ENCODE assay signal across 20 mouse cellular contexts in genomic region chr14:60027139-60027538, GRCm38 (mm10).
DNase-seq lines count a peak whose midpoint lies in the region; ATAC-seq and TF ChIP-seq lines count a peak whose summit lies in the region.
"Had no signal": no experiment of that assay in that cellular context is flagged by ENCODE, and none has a peak within 500 bp of the region (broad histone marks: within the 10 kb centered on the region; RNA-seq: fewer than 3 reads in every experiment).

No protein-coding gene starts in this region.

- no peak for TF ChIP-seq CTCF in forebrain, postnatal 0 days (IDR thresholded peaks at IDR 0.05; ENCODE audit: low read depth)
- no peak for TF ChIP-seq CTCF in layer of hippocampus, adult 2 months (conservative IDR thresholded peaks at IDR 0.05)

- H3K36me3 ChIP-seq in forebrain, postnatal 0 days (ENCODE audit: insufficient read depth) = peaks cover 8% of the 10 kb centered on the region
- no peaks in the 10 kb centered on the region for H3K36me3 ChIP-seq in forebrain, embryonic 10.5 days (replicated peaks)
- no peaks in the 10 kb centered on the region for H3K36me3 ChIP-seq in heart, embryonic 12.5 days
- no peaks in the 10 kb centered on the region for H3K36me3 ChIP-seq in heart, embryonic 15.5 days
- no peaks in the 10 kb centered on the region for H3K36me3 ChIP-seq in heart, embryonic 10.5 days

- no peak overlapping the region for H3K27ac ChIP-seq in forebrain, postnatal 0 days (ENCODE audit: low read depth, low read length)
- H3K27ac ChIP-seq in forebrain, embryonic 10.5 days = no peak overlapping the region
- peak overlapping the region; percentile 47; the same call in 1 of the 2 replicates for H3K27ac ChIP-seq in heart, embryonic 12.5 days (ENCODE audit: poor library complexity, severe bottlenecking)
- peak overlapping the region; percentile 67 for H3K27ac ChIP-seq in heart, embryonic 15.5 days
- H3K27ac ChIP-seq in heart, embryonic 10.5 days = no peak overlapping the region
- peak overlapping the region; percentile 32; the same call in 1 of the 2 replicates for H3K27ac ChIP-seq in layer of hippocampus, adult 2 months
- H3K27ac ChIP-seq: gastrocnemius, adult 2 months; hindbrain, embryonic 14.5 days; hindbrain, postnatal 0 days had no signal

- 26% methylated on average over 1 of the region's 1 CpGs for WGBS in forebrain, postnatal 0 days
- 85% methylated on average over 1 of the region's 1 CpGs for WGBS in forebrain, embryonic 10.5 days
- 21% methylated on average over 1 of the region's 1 CpGs for WGBS in heart, embryonic 12.5 days
- WGBS in heart, embryonic 15.5 days = 28% methylated on average over 1 of the region's 1 CpGs
- 41% methylated on average over 1 of the region's 1 CpGs for WGBS in heart, embryonic 10.5 days

- DNase-seq in forebrain, postnatal 0 days = no peak
- DNase-seq in forebrain, embryonic 10.5 days (ENCODE audit: extremely low spot score, low spot score) = no peak
- no peak for DNase-seq in heart, adult 18-20 months
- no peak for DNase-seq in heart, embryonic 10.5 days (ENCODE audit: low spot score)
- DNase-seq in layer of hippocampus, adult 2 months (ENCODE audit: low spot score in 2 of 2) = no peak
- DNase-seq in layer of hippocampus, postnatal 10 days (ENCODE audit: low spot score in 2 of 2) = no peak
- DNase-seq: adrenal gland, adult 8-10 months; cerebellum, adult 18-20 months; cerebellum, adult 9-10 months; kidney, adult 18-20 months; kidney, adult 9 months had no signal

- H3K4me3 ChIP-seq in forebrain, postnatal 0 days (ENCODE audit: low read depth, low read length) = no peak overlapping the region
- H3K4me3 ChIP-seq in forebrain, embryonic 10.5 days = no peak overlapping the region
- no peak overlapping the region for H3K4me3 ChIP-seq in heart, embryonic 12.5 days
- H3K4me3 ChIP-seq in heart, embryonic 15.5 days = no peak overlapping the region
- H3K4me3 ChIP-seq in heart, embryonic 10.5 days = no peak overlapping the region
- no peak overlapping the region for H3K4me3 ChIP-seq in layer of hippocampus, adult 2 months
- H3K4me3 ChIP-seq: gastrocnemius, adult 2 months had no signal

- no peak overlapping the region for H3K4me2 ChIP-seq in forebrain, postnatal 0 days (ENCODE audit: low read depth)
- no peak overlapping the region for H3K4me2 ChIP-seq in heart, embryonic 12.5 days
- peak overlapping the region; percentile 17 for H3K4me2 ChIP-seq in heart, embryonic 15.5 days
- H3K4me2 ChIP-seq: hindbrain, embryonic 14.5 days had no signal

- no peaks in the 10 kb centered on the region for H3K4me1 ChIP-seq in forebrain, postnatal 0 days (ENCODE audit: insufficient read depth)
- no peaks in the 10 kb centered on the region for H3K4me1 ChIP-seq in forebrain, embryonic 10.5 days
- H3K4me1 ChIP-seq in heart, embryonic 12.5 days (replicated peaks) = peaks cover 4% of the 10 kb centered on the region; the same call in 1 of the 2 replicates
- peaks cover 13% of the 10 kb centered on the region for H3K4me1 ChIP-seq in heart, embryonic 15.5 days (replicated peaks)
- peaks cover 6% of the 10 kb centered on the region; the same call in 1 of the 2 replicates for H3K4me1 ChIP-seq in heart, embryonic 10.5 days

- peak; percentile 26 for ATAC-seq in forebrain, postnatal 0 days
- no peak for ATAC-seq in heart, embryonic 12.5 days (ENCODE audit: insufficient number of reproducible peaks, low FRiP score)
- ATAC-seq in heart, embryonic 15.5 days (replicated peaks; ENCODE audit: insufficient number of reproducible peaks, insufficient read depth, low FRiP score, low read depth) = peak; percentile 58; the same call in 1 of the 2 replicates
- ATAC-seq: activated CD4-positive, CD25-positive, alpha-beta regulatory T cell, adult 4 months; forebrain, embryonic 14.5 days; hindbrain, postnatal 0 days; inflammation-experienced regulatory T-cells, adult 6 months; intestine, embryonic 16.5 days had no signal

- no peaks in the 10 kb centered on the region for H3K9me3 ChIP-seq in forebrain, postnatal 0 days (ENCODE audit: low read length)
- H3K9me3 ChIP-seq in forebrain, embryonic 10.5 days = no peaks in the 10 kb centered on the region
- no peaks in the 10 kb centered on the region for H3K9me3 ChIP-seq in heart, embryonic 12.5 days (replicated peaks)
- H3K9me3 ChIP-seq in heart, embryonic 15.5 days (replicated peaks) = no peaks in the 10 kb centered on the region
- H3K9me3 ChIP-seq in heart, embryonic 10.5 days = no peaks in the 10 kb centered on the region

- H3K9ac ChIP-seq in forebrain, postnatal 0 days = no peak overlapping the region
- H3K9ac ChIP-seq in heart, embryonic 12.5 days = no peak overlapping the region
- H3K9ac ChIP-seq in heart, embryonic 15.5 days = no peak overlapping the region
- H3K9ac ChIP-seq: hindbrain, embryonic 14.5 days had no signal

- H3K27me3 ChIP-seq in forebrain, postnatal 0 days (ENCODE audit: insufficient read depth, low read length) = no peaks in the 10 kb centered on the region
- no peaks in the 10 kb centered on the region for H3K27me3 ChIP-seq in forebrain, embryonic 10.5 days (ENCODE audit: poor library complexity, severe bottlenecking)
- H3K27me3 ChIP-seq in heart, embryonic 12.5 days (replicated peaks) = no peaks in the 10 kb centered on the region
- H3K27me3 ChIP-seq in heart, embryonic 15.5 days = no peaks in the 10 kb centered on the region
- no peaks in the 10 kb centered on the region for H3K27me3 ChIP-seq in heart, embryonic 10.5 days (ENCODE audit: insufficient read depth, poor library complexity, severe bottlenecking)

Comparison
In these comparisons a context has a peak if more than half of its experiments do, and no peak if none do; other contexts are left out.
1. H3K27ac ChIP-seq: peak in heart, embryonic 12.5 days (single experiment), heart, embryonic 15.5 days (single experiment) and layer of hippocampus, adult 2 months (single experiment); none in forebrain, postnatal 0 days (single experiment), forebrain, embryonic 10.5 days (single experiment) and heart, embryonic 10.5 days (single experiment).